Mouse (Mus musculus): ENCODE results near the gene Adrm1.

Adrm1 gene

GRCm38 (mm10) chr2:180219145-180219943 is 48.1 kb downstream of the Adrm1 start:
- DNase-seq: peak; percentile 13 to 24

GRCm38 (mm10) chr2:180220165-180220564 is 48.9 kb downstream of the Adrm1 start:
- DNase-seq: peak; percentile 54 to 83

GRCm38 (mm10) chr2:180221051-180221450 is 49.8 kb downstream of the Adrm1 start:
- peak; percentile 29 to 34 for DNase-seq

- DNase-seq: peak; percentile 81 to 86
Observed at GRCm38 (mm10) chr2:180222250-180222649, 51.0 kb downstream of the Adrm1 start.

GRCm38 (mm10) chr2:180224647-180225043 is 53.4 kb downstream of the Adrm1 start:
- DNase-seq: no peak

GRCm38 (mm10) chr2:180225044-180225761 is 53.9 kb downstream of the Adrm1 start:
- DNase-seq: peak; percentile 65 to 72

Measured in lung, postnatal 4 days (tissue).